In the genomic region with DNA sequence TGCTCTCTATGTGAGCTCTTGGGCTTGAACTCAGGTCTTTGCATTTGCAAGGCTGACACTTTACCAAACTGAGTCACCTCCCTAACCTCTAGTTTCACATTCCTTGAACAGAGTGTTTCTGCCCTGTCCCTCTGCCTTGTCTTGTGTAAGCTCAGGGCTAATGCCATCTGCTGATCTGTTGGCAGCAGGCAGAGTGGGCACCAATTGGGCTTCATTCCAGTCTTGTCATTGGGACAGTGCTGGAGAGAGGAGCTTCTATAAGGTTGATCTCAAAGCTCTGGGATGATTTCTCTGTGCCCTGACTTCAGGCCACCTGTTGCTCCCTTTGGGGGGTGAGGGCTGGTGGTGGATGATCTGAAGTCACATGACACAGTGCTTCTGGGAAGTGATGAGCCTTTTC, we compare ENCODE assay signal across 33 mouse cellular contexts.
"Had no signal": no experiment of that assay in that cellular context is flagged by ENCODE, and none has a peak within 500 bp of the region (broad histone marks: within the 10 kb centered on the region; RNA-seq: fewer than 3 reads in every experiment).

No protein-coding gene starts in this region.

- H3K4me1 ChIP-seq: megakaryocyte, embryonic 14.5 days had no signal

- H3K27me3 ChIP-seq: limb, embryonic 13.5 days; limb, embryonic 15.5 days; lung, embryonic 15.5 days; midbrain, embryonic 12.5 days; midbrain, embryonic 13.5 days; midbrain, embryonic 15.5 days; neural tube, embryonic 12.5 days; neural tube, embryonic 13.5 days had no signal

- ATAC-seq: liver, embryonic 12.5 days; liver, postnatal 0 days; lung, postnatal 0 days; midbrain, embryonic 13.5 days; midbrain, embryonic 15.5 days; midbrain, embryonic 16.5 days had no signal

- H3K4me3 ChIP-seq: limb, embryonic 10.5 days; limb, embryonic 12.5 days; limb, embryonic 13.5 days; limb, embryonic 15.5 days; liver, embryonic 12.5 days; liver, embryonic 13.5 days; liver, embryonic 15.5 days; lung, embryonic 15.5 days; megakaryocyte, embryonic 14.5 days; midbrain, embryonic 10.5 days; midbrain, embryonic 12.5 days; midbrain, embryonic 13.5 days; midbrain, embryonic 15.5 days; myocyte; neural tube, embryonic 12.5 days; neural tube, embryonic 13.5 days had no signal

- H3K9ac ChIP-seq: limb, embryonic 12.5 days; limb, embryonic 13.5 days; limb, embryonic 15.5 days; liver, embryonic 12.5 days; liver, embryonic 13.5 days; liver, embryonic 14.5 days; liver, embryonic 15.5 days; liver, postnatal 0 days; lung, embryonic 14.5 days; lung, embryonic 15.5 days; midbrain, embryonic 12.5 days; midbrain, embryonic 13.5 days; midbrain, embryonic 15.5 days; neural tube, embryonic 12.5 days; neural tube, embryonic 13.5 days had no signal

- H3K9me3 ChIP-seq: limb, embryonic 10.5 days; limb, embryonic 12.5 days; limb, embryonic 13.5 days; limb, embryonic 15.5 days; liver, embryonic 12.5 days; liver, embryonic 13.5 days; liver, embryonic 15.5 days; lung, embryonic 15.5 days; megakaryocyte, embryonic 14.5 days; midbrain, embryonic 10.5 days; midbrain, embryonic 12.5 days; midbrain, embryonic 13.5 days; midbrain, embryonic 15.5 days; neural tube, embryonic 12.5 days; neural tube, embryonic 13.5 days had no signal

- DNase-seq: left cerebral cortex, postnatal 4 days; liver; liver, embryonic 13.5 days; liver, postnatal 0 days; lung, adult 18-20 months; lung, adult 2 months; lung, embryonic 14.5 days; lung, postnatal 10 days; lung, postnatal 14 days; lung, postnatal 36 days; lung, postnatal 4 days; midbrain, embryonic 14.5 days had no signal

- H3K4me2 ChIP-seq: limb, embryonic 12.5 days; limb, embryonic 13.5 days; limb, embryonic 15.5 days; liver, embryonic 11.5 days; liver, embryonic 12.5 days; liver, embryonic 13.5 days; liver, embryonic 15.5 days; lung, embryonic 14.5 days; lung, embryonic 15.5 days; midbrain, embryonic 11.5 days; midbrain, embryonic 12.5 days; midbrain, embryonic 13.5 days; midbrain, embryonic 15.5 days; neural tube, embryonic 12.5 days; neural tube, embryonic 13.5 days had no signal

- H3K36me3 ChIP-seq: limb, embryonic 12.5 days; liver, embryonic 12.5 days; liver, embryonic 13.5 days; liver, embryonic 15.5 days; lung, embryonic 15.5 days; midbrain, embryonic 12.5 days; midbrain, embryonic 13.5 days; midbrain, embryonic 15.5 days; neural tube, embryonic 12.5 days; neural tube, embryonic 13.5 days had no signal

- H3K27ac ChIP-seq: limb, embryonic 10.5 days; limb, embryonic 12.5 days; limb, embryonic 13.5 days; limb, embryonic 15.5 days; liver, embryonic 12.5 days; liver, embryonic 13.5 days; liver, embryonic 14.5 days; liver, embryonic 15.5 days; lung, embryonic 15.5 days; macrophage; midbrain, embryonic 10.5 days; midbrain, embryonic 12.5 days; midbrain, embryonic 13.5 days; neural tube, embryonic 12.5 days; neural tube, embryonic 13.5 days had no signal
